Mouse (Mus musculus): ENCODE data around the gene Snd1. TPM values are rescaled to one million over a fixed set of nuclear protein-coding genes. Genes with fewer than 3 reads are reported as not detected.

Snd1 gene
- polyA plus RNA-seq, 1 experiment from 2014 or later: 70.5 TPM

- H3K27me3 ChIP-seq: no peaks in the 10 kb centered on the region
- H3K4me2 ChIP-seq: no peak overlapping the region
- 59% methylated on average over 11 of the region's 11 CpGs for WGBS
- H3K36me3 ChIP-seq: 0 out of 2 replicates have a peak, but pooled peaks cover 4% of the 10 kb centered on the region
- H3K9me3 ChIP-seq (replicated peaks): no peaks in the 10 kb centered on the region
- H3K27ac ChIP-seq: no peak overlapping the region
- ATAC-seq (replicated peaks; ENCODE audit: insufficient number of reproducible peaks, insufficient read depth, low FRiP score, low read depth): no peak
- H3K9ac ChIP-seq: no peak overlapping the region
- H3K4me1 ChIP-seq (replicated peaks): peaks cover 8% of the 10 kb centered on the region; the same call in 1 of the 2 replicates
- H3K4me3 ChIP-seq: no peak overlapping the region
These were observed 422.6 kb downstream of the Snd1 start for GRCm38 (mm10) chr6:28897326-28898085.

GRCm38 (mm10) chr6:28898836-28899235 lies 423.9 kb downstream of the Snd1 start:
- H3K9me3 ChIP-seq (replicated peaks): no peaks in the 10 kb centered on the region
- H3K9ac ChIP-seq: no peak overlapping the region
- H3K4me3 ChIP-seq: no peak overlapping the region
- WGBS: 11% methylated on average over 10 of the region's 10 CpGs
- H3K27me3 ChIP-seq: no peaks in the 10 kb centered on the region
- peak; percentile 23; the same call in 1 of the 2 replicates for ATAC-seq (replicated peaks; ENCODE audit: insufficient number of reproducible peaks, insufficient read depth, low FRiP score, low read depth)
- H3K4me2 ChIP-seq: no peak overlapping the region
- no peaks in the 10 kb centered on the region for H3K36me3 ChIP-seq
- H3K4me1 ChIP-seq (replicated peaks): no peaks in the 10 kb centered on the region; the same call in 1 of the 2 replicates
- H3K27ac ChIP-seq: no peak overlapping the region

- ATAC-seq (replicated peaks; ENCODE audit: insufficient number of reproducible peaks, insufficient read depth, low FRiP score, low read depth): no peak
- H3K4me2 ChIP-seq: no peak overlapping the region
- H3K27me3 ChIP-seq: no peaks in the 10 kb centered on the region
- no peak overlapping the region for H3K27ac ChIP-seq
- no peaks in the 10 kb centered on the region; the same call in none of the 2 replicates for H3K4me1 ChIP-seq (replicated peaks)
- no peak overlapping the region for H3K4me3 ChIP-seq
- no peaks in the 10 kb centered on the region for H3K9me3 ChIP-seq (replicated peaks)
- no peak overlapping the region for H3K9ac ChIP-seq
- H3K36me3 ChIP-seq: no peaks in the 10 kb centered on the region
- WGBS: 50% methylated on average over 2 of the region's 2 CpGs
These were observed 427.6 kb downstream of the Snd1 start for GRCm38 (mm10) chr6:28902573-28902972.

- Histone ChIP-seq H3K9me3 (replicated peaks) (no peaks in the 10 kb centered on the region), H3K4me1 (replicated peaks) (no peaks in the 10 kb centered on the region; the same call in none of the 2 replicates), H3K27ac (no peak overlapping the region), H3K9ac (no peak overlapping the region), H3K4me2 (no peak overlapping the region), H3K27me3 (no peaks in the 10 kb centered on the region), H3K4me3 (no peak overlapping the region), H3K36me3 (no peaks in the 10 kb centered on the region)
- 60% methylated on average over 4 of the region's 4 CpGs for WGBS
- ATAC-seq (replicated peaks; ENCODE audit: insufficient number of reproducible peaks, insufficient read depth, low FRiP score, low read depth): no peak
These were observed 429.5 kb downstream of the Snd1 start for GRCm38 (mm10) chr6:28904417-28904816.

GRCm38 (mm10) chr6:28905301-28905700 lies 430.4 kb downstream of the Snd1 start:
- H3K27me3 ChIP-seq: no peaks in the 10 kb centered on the region
- H3K9me3 ChIP-seq (replicated peaks): no peaks in the 10 kb centered on the region
- H3K9ac ChIP-seq: no peak overlapping the region
- no peaks in the 10 kb centered on the region; the same call in none of the 2 replicates for H3K4me1 ChIP-seq (replicated peaks)
- ATAC-seq (replicated peaks; ENCODE audit: insufficient number of reproducible peaks, insufficient read depth, low FRiP score, low read depth): no peak
- H3K4me2 ChIP-seq: no peak overlapping the region
- H3K4me3 ChIP-seq: no peak overlapping the region
- no peaks in the 10 kb centered on the region for H3K36me3 ChIP-seq
- WGBS: 71% methylated on average over 8 of the region's 8 CpGs
- H3K27ac ChIP-seq: no peak overlapping the region

GRCm38 (mm10) chr6:28909866-28910265 lies 434.9 kb downstream of the Snd1 start:
- WGBS: 63% methylated on average over 15 of the region's 15 CpGs
- Histone ChIP-seq H3K27me3 (no peaks in the 10 kb centered on the region), H3K4me2 (no peak overlapping the region), H3K27ac (no peak overlapping the region), H3K9me3 (replicated peaks) (no peaks in the 10 kb centered on the region), H3K4me3 (no peak overlapping the region), H3K4me1 (replicated peaks) (no peaks in the 10 kb centered on the region; the same call in none of the 2 replicates), H3K9ac (no peak overlapping the region), H3K36me3 (no peaks in the 10 kb centered on the region)
- ATAC-seq (replicated peaks; ENCODE audit: insufficient number of reproducible peaks, insufficient read depth, low FRiP score, low read depth): no peak

- H3K36me3 ChIP-seq: no peaks in the 10 kb centered on the region
- no peaks in the 10 kb centered on the region for H3K9me3 ChIP-seq (replicated peaks)
- 22% methylated on average over 1 of the region's 1 CpGs for WGBS
- no peak overlapping the region for H3K4me2 ChIP-seq
- ATAC-seq (replicated peaks; ENCODE audit: insufficient number of reproducible peaks, insufficient read depth, low FRiP score, low read depth): no peak
- H3K27me3 ChIP-seq: 0 out of 2 replicates have a peak, but pooled peaks cover 2% of the 10 kb centered on the region
- no peak overlapping the region for H3K27ac ChIP-seq
- no peak overlapping the region for H3K4me3 ChIP-seq
- H3K4me1 ChIP-seq (replicated peaks): no peaks in the 10 kb centered on the region
- no peak overlapping the region for H3K9ac ChIP-seq
These were observed 440.0 kb downstream of the Snd1 start for GRCm38 (mm10) chr6:28914981-28915380.

GRCm38 (mm10) chr6:28916630-28917029 lies 441.7 kb downstream of the Snd1 start:
- no peak for ATAC-seq (replicated peaks; ENCODE audit: insufficient number of reproducible peaks, insufficient read depth, low FRiP score, low read depth)
- Histone ChIP-seq H3K36me3 (no peaks in the 10 kb centered on the region), H3K4me2 (no peak overlapping the region), H3K9me3 (replicated peaks) (no peaks in the 10 kb centered on the region), H3K4me1 (replicated peaks) (no peaks in the 10 kb centered on the region), H3K9ac (no peak overlapping the region), H3K27me3 (0 out of 2 replicates have a peak, but pooled peaks cover 2% of the 10 kb centered on the region), H3K4me3 (no peak overlapping the region), H3K27ac (peak overlapping the region; percentile 40; the same call in 1 of the 2 replicates)
- 44% methylated on average over 8 of the region's 8 CpGs for WGBS

- Histone ChIP-seq H3K4me3 (no peak overlapping the region), H3K4me2 (no peak overlapping the region), H3K27me3 (0 out of 2 replicates have a peak, but pooled peaks cover 2% of the 10 kb centered on the region), H3K4me1 (replicated peaks) (no peaks in the 10 kb centered on the region), H3K9ac (no peak overlapping the region), H3K36me3 (no peaks in the 10 kb centered on the region), H3K9me3 (replicated peaks) (no peaks in the 10 kb centered on the region), H3K27ac (no peak overlapping the region)
- no peak for ATAC-seq (replicated peaks; ENCODE audit: insufficient number of reproducible peaks, insufficient read depth, low FRiP score, low read depth)
- 49% methylated on average over 6 of the region's 6 CpGs for WGBS
These were observed 444.4 kb downstream of the Snd1 start for GRCm38 (mm10) chr6:28919346-28919745.

- no peak for ATAC-seq (replicated peaks; ENCODE audit: insufficient number of reproducible peaks, insufficient read depth, low FRiP score, low read depth)
- H3K4me2 ChIP-seq: no peak overlapping the region
- H3K36me3 ChIP-seq: no peaks in the 10 kb centered on the region
- no peak overlapping the region for H3K9ac ChIP-seq
- H3K9me3 ChIP-seq (replicated peaks): no peaks in the 10 kb centered on the region
- 89% methylated on average over 12 of the region's 12 CpGs for WGBS
- H3K27me3 ChIP-seq: 0 out of 2 replicates have a peak, but pooled peaks cover 2% of the 10 kb centered on the region
- no peaks in the 10 kb centered on the region for H3K4me1 ChIP-seq (replicated peaks)
- H3K4me3 ChIP-seq: no peak overlapping the region
- no peak overlapping the region for H3K27ac ChIP-seq
These were observed 447.4 kb downstream of the Snd1 start for GRCm38 (mm10) chr6:28922371-28922770.

- WGBS: 69% methylated on average over 11 of the region's 11 CpGs
- Histone ChIP-seq H3K27ac (no peak overlapping the region), H3K27me3 (no peaks in the 10 kb centered on the region), H3K36me3 (no peaks in the 10 kb centered on the region), H3K4me1 (replicated peaks) (no peaks in the 10 kb centered on the region), H3K9me3 (replicated peaks) (no peaks in the 10 kb centered on the region), H3K9ac (no peak overlapping the region), H3K4me2 (no peak overlapping the region), H3K4me3 (no peak overlapping the region)
- ATAC-seq (replicated peaks; ENCODE audit: insufficient number of reproducible peaks, insufficient read depth, low FRiP score, low read depth): no peak
These were observed 448.3 kb downstream of the Snd1 start for GRCm38 (mm10) chr6:28923091-28923824.
